Mouse (Mus musculus) lung, postnatal 4 days (tissue): ENCODE measurements at regions not wholly inside any gene's neighbourhood (a gene's known extent, or its start where the extent isn't known, plus 50 kb on each side); places are given as distances from the start of the nearest gene placed in this dataset.

Source experiments
- DNase-seq, 2 experiments: peaks; one replicate each; pipeline ENCODE4 v3.0.0; 2021

DNA sequence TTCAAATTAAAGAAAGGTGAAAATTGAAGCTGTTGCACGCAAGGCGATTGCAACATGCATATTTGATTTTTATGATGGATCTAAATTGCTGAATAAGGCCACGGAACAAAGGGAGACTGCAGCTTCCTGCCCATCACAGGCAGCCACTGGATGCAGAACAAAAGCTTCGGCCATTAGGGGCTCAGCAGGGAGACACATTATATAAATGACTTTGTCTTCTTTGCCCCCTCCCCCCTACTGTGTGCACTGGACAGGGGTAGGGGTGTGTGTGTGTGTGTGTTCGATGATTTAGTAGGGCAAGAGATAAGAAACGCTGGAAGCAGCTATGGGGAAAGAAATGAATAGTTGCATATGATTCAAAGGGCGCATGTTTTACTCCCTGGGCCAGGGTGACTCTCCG lies 481.2 kb upstream of the Pmfbp1 start:
- DNase-seq: no peak

DNA sequence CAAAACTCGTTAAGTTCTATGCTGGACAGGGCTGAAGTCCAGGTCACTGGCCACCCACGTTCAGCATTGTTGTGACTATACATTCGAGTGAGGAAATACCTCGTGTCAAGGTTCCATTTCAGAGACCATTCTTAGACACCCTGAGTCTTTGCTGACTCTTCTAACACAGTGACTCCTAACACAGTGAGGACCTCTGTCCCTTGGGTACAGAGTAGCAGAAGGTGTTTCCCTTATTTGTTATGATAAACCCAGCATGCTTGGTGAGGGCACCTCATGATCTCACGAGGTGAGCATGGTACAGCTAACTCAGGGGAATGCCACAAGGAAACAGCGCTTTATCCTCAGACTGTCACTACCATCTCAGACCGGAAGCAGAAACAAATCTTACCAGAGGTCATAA lies 480.2 kb upstream of the Pmfbp1 start:
- no peak for DNase-seq

DNA sequence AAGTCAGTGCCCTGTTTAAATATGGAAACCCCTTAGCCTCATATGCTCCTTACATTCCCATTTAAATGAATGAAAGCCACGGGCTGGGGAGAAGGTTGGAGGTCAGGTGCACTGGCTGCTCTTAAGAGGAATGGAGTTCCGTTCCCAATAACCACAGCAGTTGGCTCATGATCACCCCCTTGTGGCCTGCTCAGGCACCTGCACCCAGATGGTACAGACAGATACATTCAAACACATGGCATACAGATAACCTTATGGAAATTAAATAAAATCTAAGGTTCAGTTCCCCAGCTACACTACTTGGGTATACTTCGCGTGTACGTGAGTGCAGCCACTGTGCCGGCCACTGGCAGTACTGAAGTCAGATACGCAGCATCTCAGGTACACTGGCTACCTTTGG lies 479.1 kb upstream of the Pmfbp1 start:
- peak; percentile 45 to 68 for DNase-seq

DNA sequence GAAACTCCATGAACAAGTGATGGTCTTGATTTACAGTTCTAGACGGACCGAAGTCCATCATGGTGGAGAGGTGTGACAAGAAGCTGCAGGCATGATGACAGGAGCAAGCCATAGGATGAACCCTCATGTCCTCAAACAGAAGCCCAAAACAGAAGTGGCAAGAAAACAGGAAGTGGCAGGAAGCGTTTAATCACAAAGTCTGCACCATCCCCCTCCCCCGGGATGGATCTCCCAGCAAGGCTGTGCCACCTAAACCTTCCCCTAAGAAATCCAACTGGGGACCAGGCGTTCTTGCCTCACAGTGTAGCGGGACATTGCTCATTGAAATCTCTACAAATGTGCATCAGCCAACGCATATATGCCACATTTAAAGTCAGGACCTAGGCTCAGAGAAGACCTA lies 474.3 kb upstream of the Pmfbp1 start:
- no peak for DNase-seq

DNA sequence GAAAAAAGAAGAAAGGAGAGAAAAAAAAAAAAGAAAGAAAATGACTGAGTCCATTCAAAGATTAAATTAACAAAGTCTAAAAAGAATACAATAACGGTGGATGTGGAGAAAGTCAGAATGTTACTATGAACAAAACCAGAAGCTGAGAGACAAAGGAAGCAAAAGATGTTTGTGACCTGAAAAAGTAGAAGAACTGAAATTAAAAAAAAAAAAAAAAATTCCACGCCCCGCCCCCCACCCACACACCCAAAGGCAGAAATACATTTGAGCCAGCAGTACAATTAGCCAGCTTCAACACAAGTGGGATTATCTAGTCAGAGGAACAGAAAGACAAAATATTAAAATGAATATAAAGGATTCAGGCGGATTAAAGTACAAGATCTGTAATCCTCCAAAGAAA lies 473.7 kb upstream of the Pmfbp1 start:
- DNase-seq: no peak

DNA sequence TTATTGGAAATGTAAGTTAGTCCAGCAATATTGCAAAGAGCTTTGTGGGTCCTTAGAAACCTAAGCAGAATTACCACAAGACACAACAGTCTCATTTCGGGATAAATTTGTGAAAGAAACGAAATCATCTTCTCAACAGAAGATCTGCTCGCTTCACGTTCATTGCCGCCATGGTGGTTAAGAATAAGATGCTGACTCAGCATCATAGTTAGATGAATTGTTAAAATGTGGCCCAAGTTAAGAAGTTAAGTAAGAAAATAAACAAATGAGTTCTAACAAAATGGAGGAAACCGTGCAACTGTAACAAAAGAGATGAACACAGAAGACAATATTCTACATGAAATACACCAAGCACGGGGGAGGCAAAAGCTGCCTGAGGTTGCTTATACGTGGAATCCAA lies 465.9 kb upstream of the Pmfbp1 start:
- DNase-seq: no peak

DNA sequence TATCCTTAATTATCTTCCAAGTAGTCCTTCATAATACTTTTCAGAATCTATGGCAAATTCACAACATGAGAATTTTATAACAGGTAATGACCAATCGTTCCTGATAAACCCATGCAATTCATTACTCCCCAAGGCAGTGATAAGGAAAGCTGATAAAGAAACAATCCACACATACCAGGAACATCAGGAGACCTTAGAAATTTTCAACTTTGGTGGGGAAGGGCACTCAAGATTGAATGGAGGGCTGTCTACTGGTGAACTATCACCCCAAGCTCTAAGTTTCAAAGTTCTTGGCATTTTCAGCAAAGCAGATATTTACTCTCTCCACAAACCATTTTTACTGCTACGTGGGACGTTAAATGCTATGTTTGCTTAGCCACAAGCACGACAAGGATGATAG lies 440.2 kb upstream of the Pmfbp1 start:
- no peak for DNase-seq

DNA sequence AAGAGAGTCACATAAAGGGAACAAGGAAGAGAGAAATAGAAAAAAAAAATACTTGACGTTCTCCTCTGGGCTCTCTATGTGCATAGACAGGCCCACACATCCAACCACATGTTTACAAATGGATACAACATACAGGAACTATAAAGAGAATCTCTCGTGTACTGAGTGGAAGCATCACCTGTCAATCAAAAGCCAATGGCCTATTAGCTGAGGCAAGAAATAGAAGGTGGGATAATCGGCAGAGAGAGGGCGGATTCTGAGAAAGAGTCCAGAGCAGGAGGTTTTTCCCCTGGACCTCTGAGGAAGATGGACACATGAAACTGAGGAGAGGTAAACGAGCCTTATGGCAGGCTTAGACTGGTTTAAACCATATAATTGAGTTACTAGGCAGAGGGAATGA lies 434.7 kb upstream of the Pmfbp1 start:
- DNase-seq: no peak

DNA sequence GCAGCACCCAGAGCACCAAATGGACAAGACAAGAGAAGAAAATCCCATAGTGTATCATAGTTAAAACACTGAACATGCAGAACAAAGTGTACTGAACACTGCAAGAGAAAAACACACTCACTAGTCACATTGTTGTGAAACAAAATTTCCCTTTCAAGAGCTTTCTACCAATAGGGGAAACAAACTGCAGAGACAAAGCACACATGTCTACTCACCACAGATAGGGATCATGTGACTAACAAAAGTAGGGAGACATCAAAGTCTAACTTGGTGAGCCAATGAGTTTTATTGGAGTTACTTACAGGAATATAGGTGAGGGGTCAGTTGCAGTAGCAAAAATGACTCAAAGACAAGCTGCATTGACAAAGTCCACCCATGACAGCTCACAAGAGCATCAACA lies 431.5 kb upstream of the Pmfbp1 start:
- DNase-seq: no peak

DNA sequence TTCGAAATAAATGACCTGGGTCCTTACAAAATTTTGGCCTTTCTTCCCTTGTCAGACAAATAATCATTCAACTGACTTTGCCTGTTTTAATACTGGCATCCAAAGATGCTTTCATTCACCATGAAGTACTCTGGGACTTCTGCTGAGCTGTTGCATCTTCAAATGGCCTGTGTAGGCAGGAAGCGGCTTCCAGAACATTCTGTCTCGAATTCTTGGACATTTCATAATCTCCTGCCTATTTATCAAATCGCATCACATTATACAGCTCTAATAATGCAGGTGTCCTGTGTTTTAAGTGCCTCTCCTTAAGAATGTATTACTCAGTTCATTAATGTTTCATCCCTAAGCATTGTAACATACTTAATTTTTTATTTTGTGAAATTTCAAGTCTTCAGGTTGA lies 420.1 kb upstream of the Pmfbp1 start:
- no peak for DNase-seq

DNA sequence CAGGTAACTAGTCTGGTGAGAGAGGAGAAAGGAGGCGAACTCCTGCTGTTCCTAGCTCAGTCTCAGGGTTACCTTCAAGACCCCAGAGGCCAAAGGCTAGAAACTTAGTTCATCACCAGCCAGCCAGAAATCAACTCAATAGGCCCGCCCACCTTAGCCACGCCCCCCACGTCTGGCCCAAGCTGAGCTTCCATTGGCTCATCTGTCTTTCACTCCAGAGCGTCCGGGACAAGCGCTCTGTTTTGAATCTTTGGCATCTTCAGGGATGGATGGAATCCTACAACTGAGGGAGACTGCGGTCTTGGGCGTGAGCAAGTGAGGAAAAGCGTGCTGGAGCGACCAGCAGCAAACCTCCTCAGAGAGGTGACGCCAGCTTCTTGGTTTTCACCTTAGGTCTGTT lies 418.8 kb upstream of the Pmfbp1 start:
- DNase-seq: peak; percentile 39 to 56

DNA sequence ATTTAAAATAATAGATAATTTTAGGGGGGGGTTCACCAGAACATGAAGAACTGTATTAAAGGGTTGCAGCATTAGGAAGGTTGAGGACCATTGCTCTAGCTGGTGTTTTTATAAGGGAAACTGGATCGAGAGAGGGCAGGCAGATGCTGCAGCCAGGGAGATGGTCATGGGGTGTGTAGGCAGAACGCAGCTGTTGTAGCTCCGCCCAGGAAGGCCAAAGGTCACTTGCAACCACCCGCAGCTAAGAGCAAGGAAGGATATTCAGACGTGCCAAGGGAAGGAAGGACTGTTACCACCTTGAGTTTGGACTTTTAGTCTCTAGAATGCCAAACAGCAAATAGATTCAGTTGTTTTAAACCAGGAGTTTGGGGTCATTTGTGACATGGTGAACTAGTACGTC lies 414.6 kb upstream of the Pmfbp1 start:
- no peak for DNase-seq

DNA sequence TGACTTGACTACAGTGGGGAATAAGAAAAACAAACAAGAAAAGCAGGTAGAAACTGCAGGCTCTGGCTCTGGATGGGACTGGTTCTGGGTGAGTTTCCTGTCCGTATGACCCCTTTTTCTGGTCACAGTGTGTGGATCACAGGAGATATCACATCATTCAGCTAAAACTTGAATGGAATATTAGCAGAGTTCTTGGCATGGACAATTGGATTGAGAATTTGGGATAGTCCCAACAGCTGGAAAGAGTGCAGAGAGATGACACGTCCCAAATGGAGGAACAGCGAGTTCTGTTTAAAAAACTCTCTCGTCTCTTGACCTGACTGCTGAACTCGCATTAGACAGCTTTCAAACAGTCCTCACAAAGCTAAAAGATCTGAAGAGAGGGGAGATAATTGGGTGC lies 412.5 kb upstream of the Pmfbp1 start:
- DNase-seq: peak; percentile 28 to 31

DNA sequence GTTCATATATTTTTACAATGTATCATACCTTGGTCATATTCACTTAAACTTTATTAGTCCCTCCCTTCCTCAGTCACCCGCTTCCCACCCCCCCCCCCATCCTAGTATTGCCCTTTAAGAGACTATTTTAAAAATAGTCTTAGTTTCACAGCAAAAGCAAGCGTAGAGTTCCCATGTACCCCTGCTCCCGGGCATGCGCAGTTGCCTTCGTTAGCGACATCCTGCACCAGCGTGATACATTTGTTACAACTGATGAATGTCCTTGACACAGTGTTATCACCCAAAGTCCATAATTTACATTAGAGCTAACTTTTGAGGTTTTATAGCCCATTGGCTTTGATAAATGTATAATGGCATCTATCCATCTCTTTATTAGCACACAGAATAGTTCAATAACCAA lies 408.7 kb upstream of the Pmfbp1 start:
- DNase-seq: no peak

DNA sequence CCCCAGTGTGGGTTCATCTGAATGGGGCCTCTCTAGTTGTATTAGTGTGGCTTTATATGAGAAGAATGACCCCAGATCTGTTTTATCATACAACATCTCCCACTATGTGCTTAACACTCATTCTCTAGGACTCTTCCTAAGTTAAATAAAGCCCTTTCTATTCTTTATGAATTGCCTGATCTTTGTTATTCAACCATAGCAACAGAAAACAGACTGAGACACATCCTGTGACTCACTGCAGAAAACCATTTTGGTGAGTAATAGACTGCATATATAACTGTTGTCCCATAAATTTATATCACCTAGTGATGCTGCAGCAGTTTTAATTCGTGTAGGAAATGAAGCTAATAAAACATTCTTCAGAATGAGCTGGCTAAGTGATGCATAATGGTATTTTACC lies 406.0 kb upstream of the Pmfbp1 start:
- no peak for DNase-seq

DNA sequence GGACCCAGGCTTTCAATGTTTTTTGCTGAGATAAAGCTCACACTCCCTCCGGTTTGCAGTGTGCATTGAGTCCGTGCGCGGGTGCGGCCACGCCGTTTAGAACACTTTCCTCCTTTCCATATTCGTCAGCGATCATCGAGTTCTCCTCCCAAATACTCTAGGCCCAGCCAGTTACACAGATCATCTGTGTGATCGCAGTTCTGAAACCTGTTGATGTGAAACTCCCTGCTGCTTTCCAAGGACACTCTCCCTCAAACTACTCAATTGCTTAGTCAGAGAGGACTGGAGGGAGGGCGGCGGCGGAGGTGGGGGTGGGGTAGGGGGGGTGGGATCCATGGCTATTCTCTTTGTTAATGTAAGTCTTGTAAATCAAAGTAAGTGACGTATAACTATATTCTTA lies 394.2 kb upstream of the Pmfbp1 start:
- no peak for DNase-seq

DNA sequence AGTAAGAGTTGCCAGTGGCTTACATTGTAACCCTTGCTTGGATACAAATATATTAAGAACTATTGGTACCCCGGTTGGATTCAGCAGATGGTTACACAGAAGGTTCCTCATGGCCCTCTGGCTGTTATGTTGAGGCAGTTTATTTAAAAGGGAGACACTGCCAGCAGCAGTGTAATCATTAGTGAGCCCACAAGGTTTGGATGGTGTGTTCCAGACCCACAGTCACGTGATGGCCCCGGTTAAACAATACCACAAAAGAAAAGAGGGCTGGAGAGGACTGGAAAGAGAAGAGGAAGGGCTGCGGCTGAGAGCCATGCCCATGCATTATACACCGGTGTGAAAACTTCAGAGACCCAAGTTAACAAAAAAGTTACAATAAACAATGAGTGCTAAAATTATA lies 392.4 kb upstream of the Pmfbp1 start:
- no peak for DNase-seq

DNA sequence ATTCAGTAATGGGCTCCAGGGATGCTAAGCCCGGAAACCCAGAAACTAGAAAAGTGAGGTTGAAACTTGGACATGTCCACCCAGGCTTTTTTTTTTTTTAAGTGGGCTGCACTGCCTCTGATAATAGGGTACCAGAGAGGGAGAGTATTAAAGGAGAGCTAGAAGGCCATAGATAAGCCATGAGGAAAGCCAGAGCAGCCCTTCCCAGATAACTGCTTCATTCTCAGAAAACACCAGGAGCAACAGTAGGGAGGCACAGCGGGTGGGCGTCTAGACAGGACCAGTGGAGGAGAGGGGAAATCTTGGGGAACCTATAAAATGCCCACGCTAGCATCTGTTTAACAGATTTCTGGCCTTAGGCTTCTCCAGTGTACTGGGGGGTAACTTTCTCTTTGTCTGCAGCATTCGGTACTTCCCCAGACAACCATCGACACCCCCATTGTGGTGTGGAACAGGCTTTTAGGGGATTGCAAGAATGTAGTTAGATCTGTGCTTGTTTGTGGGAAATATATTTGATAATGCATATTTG lies 389.0 kb upstream of the Pmfbp1 start:
- no peak for DNase-seq

DNA sequence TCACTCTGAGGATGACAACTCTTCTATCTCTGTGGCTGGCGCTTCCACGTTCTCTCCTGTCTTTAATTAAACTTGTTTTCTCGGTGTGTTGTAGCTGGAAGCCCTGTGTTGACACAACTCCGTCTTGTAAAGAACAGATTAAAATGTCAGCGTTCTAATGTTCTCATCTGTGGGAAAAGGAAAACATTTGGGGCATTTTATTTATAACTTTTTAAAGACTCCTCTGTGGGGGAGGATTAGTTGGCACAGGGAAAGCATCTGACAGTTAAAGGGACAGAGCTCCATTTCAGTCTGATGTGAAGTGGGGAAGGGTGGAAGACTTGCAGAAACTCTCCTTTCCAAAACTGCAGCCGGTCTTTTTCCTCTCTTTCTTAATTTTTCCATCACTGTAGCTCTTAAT lies 388.1 kb upstream of the Pmfbp1 start:
- no peak for DNase-seq

DNA sequence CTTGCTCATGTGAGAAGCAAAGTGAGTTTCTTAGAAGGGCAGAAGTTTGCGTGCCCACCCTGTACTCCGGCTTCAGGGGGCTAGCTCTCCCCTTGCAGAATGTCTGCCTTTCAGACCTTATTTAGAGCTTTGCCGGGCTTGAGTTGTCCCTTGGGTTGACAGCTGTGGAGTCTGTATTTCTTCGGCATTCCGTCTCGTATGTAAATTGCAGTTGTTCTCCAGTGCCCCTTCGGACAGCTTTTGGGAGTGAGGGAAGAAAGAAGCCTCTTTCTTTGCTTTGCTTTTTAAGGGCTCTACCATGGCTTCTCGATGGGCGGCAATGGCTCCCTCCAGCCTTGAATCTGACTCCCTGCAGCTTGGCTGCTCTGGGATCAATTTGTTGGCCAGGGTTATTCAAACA lies 386.9 kb upstream of the Pmfbp1 start:
- DNase-seq: no peak

DNA sequence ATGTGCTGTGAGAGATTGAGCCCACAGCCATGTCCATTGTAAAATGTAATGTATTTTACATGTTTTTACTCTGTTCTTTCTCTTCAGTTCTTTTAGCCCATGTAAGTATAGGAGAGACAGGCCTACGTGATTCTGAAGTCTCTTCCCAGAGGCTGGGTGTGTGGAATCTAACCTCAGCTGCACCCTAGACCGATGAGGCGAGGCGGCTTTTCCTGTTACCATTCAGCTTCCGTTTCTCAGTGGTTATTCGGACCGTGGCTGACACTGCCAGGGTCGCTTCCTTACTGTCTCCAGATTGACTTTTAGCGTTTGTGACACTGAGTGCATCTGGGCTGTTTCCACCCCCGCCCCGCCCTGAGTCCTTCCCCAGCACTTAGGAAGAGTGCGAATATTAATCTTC lies 386.1 kb upstream of the Pmfbp1 start:
- peak in 1 of 2 experiments; percentile 33 for DNase-seq

DNA sequence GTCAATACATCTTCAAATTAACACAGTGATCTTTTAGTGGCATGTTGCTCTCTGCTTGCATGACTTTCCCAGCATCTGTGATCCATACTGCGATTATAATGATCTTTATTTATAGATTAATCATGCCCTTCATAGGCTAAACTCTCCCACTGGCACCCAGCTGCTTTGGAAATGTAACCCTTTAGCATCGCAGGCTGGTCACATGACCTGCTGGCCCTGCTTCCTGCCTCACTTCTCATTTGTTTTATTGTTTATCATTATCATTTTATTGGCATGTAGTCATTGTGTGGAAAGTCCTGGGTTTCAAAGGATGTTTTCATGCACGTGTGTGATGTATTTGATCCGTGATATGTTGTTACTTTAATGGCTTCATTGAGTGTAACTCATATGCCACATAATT lies 384.4 kb upstream of the Pmfbp1 start:
- no peak for DNase-seq

DNA sequence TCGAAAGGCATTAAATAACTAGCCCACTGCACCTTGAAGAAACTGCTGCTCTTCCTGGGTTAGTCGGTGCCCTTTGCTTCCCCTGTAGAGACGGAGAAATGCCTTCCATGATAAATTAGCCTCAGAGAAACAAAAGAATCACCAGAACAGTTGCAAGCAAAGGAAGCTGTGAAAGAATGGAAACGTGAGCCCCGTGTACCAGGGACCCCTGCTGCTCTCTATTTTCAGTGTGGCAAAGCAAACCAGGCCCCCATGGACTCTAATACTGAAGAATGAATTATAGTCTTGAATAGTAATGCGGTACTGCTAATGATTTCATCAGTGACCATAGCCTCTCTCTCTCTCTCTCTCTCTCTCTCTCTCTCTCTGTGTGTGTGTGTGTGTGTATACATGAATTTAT lies 372.1 kb upstream of the Pmfbp1 start:
- DNase-seq: no peak

DNA sequence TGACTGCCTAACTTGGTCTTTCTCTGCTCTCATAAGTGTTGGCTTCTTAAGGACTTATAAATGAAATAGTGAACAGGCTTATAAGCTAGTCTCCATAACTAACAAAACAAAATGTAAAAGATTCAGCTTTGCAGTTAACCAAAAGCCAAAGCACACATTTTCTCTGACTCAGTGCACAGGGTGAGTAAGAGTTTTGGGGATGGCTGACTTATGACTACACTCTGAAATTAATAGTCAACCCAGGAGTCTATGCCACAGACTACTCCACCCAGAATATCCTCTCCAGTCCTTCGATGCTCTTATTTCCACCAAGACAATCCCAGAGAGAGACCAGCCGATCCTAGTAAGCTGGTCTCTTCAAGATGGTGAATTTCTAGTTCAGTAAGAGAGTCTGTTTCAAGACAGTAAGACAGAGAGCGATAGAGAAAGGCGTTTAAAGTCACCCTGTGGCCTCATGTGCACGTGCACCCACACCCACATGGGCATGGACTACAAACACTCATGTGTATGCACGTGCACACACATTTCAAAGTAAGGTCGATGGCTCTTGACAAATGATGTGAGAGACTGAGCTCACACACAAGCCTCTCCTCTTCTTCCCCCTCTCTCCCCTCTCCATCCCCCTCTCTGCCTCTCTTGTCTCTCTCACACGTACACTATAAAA lies 351.2 kb upstream of the Pmfbp1 start:
- no peak for DNase-seq

DNA sequence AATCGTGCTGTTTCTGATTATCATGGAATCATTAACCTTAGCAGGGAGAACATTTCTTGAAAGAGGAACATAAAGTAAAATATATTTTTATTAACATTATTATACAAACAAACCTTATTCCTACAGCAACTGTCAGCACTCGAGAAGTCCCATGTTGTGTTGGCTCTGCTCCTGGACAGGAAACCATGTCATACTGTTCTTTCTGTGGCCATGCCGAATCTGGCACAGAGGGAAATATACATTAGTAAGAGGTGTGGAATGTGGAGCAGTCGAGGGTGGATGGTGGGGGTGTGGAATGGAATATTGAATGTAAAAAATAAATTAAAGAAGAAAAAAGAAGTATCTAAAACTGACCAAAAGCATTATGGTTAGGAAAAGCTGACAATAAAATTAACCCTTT lies 342.1 kb upstream of the Pmfbp1 start:
- no peak for DNase-seq

DNA sequence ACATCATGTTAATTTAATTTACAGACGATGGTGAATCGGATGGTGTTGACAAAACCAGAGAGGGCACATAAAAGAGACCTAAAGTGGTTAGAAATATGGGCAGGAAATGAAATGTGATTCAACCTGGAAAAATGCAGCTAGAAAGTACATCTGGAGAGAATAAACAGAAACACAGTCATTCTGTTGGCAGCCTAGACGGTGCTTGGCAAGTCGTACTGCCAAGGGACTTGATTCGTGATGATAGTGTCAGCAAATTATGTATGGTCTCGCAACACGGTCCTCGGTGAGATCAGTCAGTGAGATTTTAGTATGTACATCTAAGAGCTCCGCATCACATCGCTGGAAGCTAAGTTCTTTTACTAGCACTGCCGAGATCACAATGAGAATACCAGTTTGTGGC lies 338.3 kb upstream of the Pmfbp1 start:
- DNase-seq: peak in 1 of 2 experiments; percentile 28
